Mouse (Mus musculus): Measurements from ENCODE around the gene Casz1. TPM values are rescaled to one million over a fixed set of nuclear protein-coding genes. Genes with fewer than 3 reads are reported as not detected.

Casz1 gene
- total and polyA plus RNA-seq, 2 experiments from 2014 or later, result 2.3 to 6.3 TPM

- Histone ChIP-seq H3K9ac (replicated peaks; ENCODE audit: low read length) (no peak overlapping the region; the same call in 1 of the 2 replicates), H3K36me3 (ENCODE audit: insufficient read depth, low read length) (no peaks in the 10 kb centered on the region), H3K4me2 (ENCODE audit: low read depth, low read length) (peak overlapping the region; percentile 51), H3K4me3 (ENCODE audit: low read length) (peak overlapping the region; percentile 23), H3K4me1 (ENCODE audit: insufficient read depth, low read length) (peaks cover 4% of the 10 kb centered on the region; the same call in 1 of the 2 replicates), H3K27ac (no peak overlapping the region), H3K27me3 (ENCODE audit: insufficient read depth, low read length) (peaks cover 44% of the 10 kb centered on the region), H3K9me3 (ENCODE audit: low read length) (no peaks in the 10 kb centered on the region)
- WGBS, result 2% methylated on average over 27 of the region's 27 CpGs
- peak; percentile 73 for DNase-seq (ENCODE audit: low spot score)
- TF ChIP-seq CTCF (IDR thresholded peaks at IDR 0.05; ENCODE audit: low read depth), result no peak
- ATAC-seq, result peak; percentile 71
Observed at GRCm38 (mm10) chr4:148859906-148860491, 55.8 kb downstream of the Casz1 start.

GRCm38 (mm10) chr4:148860636-148861035 is 56.4 kb downstream of the Casz1 start:
- TF ChIP-seq CTCF (IDR thresholded peaks at IDR 0.05; ENCODE audit: low read depth), result no peak
- Histone ChIP-seq H3K4me1 (ENCODE audit: insufficient read depth, low read length) (peaks cover 4% of the 10 kb centered on the region; the same call in 1 of the 2 replicates), H3K27ac (no peak overlapping the region), H3K36me3 (ENCODE audit: insufficient read depth, low read length) (no peaks in the 10 kb centered on the region), H3K4me3 (ENCODE audit: low read length) (no peak overlapping the region), H3K4me2 (ENCODE audit: low read depth, low read length) (peak overlapping the region; percentile 51), H3K27me3 (ENCODE audit: insufficient read depth, low read length) (peaks cover 42% of the 10 kb centered on the region), H3K9me3 (ENCODE audit: low read length) (no peaks in the 10 kb centered on the region), H3K9ac (replicated peaks; ENCODE audit: low read length) (no peak overlapping the region)
- no peak for ATAC-seq
- DNase-seq (ENCODE audit: low spot score), result peak; percentile 48
- WGBS, result 20% methylated on average over 7 of the region's 7 CpGs

- Histone ChIP-seq H3K4me3 (ENCODE audit: low read length) (no peak overlapping the region), H3K4me2 (ENCODE audit: low read depth, low read length) (no peak overlapping the region), H3K27me3 (ENCODE audit: insufficient read depth, low read length) (peaks cover 7% of the 10 kb centered on the region; the same call in 1 of the 2 replicates), H3K9me3 (ENCODE audit: low read length) (no peaks in the 10 kb centered on the region), H3K27ac (no peak overlapping the region), H3K36me3 (ENCODE audit: insufficient read depth, low read length) (no peaks in the 10 kb centered on the region), H3K9ac (replicated peaks; ENCODE audit: low read length) (no peak overlapping the region), H3K4me1 (ENCODE audit: insufficient read depth, low read length) (no peaks in the 10 kb centered on the region; the same call in 1 of the 2 replicates)
- DNase-seq (ENCODE audit: low spot score), result peak; percentile 53
- ATAC-seq, result peak; percentile 46
- no peak for TF ChIP-seq CTCF (IDR thresholded peaks at IDR 0.05; ENCODE audit: low read depth)
- 7% methylated on average over 12 of the region's 12 CpGs for WGBS
Observed at GRCm38 (mm10) chr4:148866812-148867470, 62.7 kb downstream of the Casz1 start.

GRCm38 (mm10) chr4:148867721-148868397 is 63.6 kb downstream of the Casz1 start:
- ATAC-seq, result peak; percentile 89
- Histone ChIP-seq H3K27me3 (ENCODE audit: insufficient read depth, low read length) (peaks cover 13% of the 10 kb centered on the region; the same call in 1 of the 2 replicates), H3K4me2 (ENCODE audit: low read depth, low read length) (no peak overlapping the region), H3K36me3 (ENCODE audit: insufficient read depth, low read length) (no peaks in the 10 kb centered on the region), H3K4me1 (ENCODE audit: insufficient read depth, low read length) (no peaks in the 10 kb centered on the region; the same call in 1 of the 2 replicates), H3K4me3 (ENCODE audit: low read length) (no peak overlapping the region), H3K27ac (0 out of 2 replicates have a peak overlapping the region, but pooled peaks have one; percentile 8), H3K9ac (replicated peaks; ENCODE audit: low read length) (no peak overlapping the region), H3K9me3 (ENCODE audit: low read length) (no peaks in the 10 kb centered on the region)
- TF ChIP-seq CTCF (IDR thresholded peaks at IDR 0.05; ENCODE audit: low read depth), result no peak
- WGBS, result 27% methylated on average over 11 of the region's 11 CpGs
- DNase-seq (ENCODE audit: low spot score), result peak; percentile 97

- no peak overlapping the region for H3K9ac ChIP-seq (replicated peaks; ENCODE audit: low read length)
- no peak overlapping the region for H3K4me2 ChIP-seq (ENCODE audit: low read depth, low read length)
- H3K4me1 ChIP-seq (ENCODE audit: insufficient read depth, low read length), result no peaks in the 10 kb centered on the region; the same call in 1 of the 2 replicates
- TF ChIP-seq CTCF (IDR thresholded peaks at IDR 0.05; ENCODE audit: low read depth), result no peak
- DNase-seq (ENCODE audit: low spot score) (peak; percentile 74), ATAC-seq (no peak)
- H3K36me3 ChIP-seq (ENCODE audit: insufficient read depth, low read length), result no peaks in the 10 kb centered on the region
- peaks cover 26% of the 10 kb centered on the region; the same call in 1 of the 2 replicates for H3K27me3 ChIP-seq (ENCODE audit: insufficient read depth, low read length)
- H3K27ac ChIP-seq, result no peak overlapping the region
- no peaks in the 10 kb centered on the region for H3K9me3 ChIP-seq (ENCODE audit: low read length)
- no peak overlapping the region for H3K4me3 ChIP-seq (ENCODE audit: low read length)
- WGBS, result 41% methylated on average over 7 of the region's 7 CpGs
Observed at GRCm38 (mm10) chr4:148869566-148869965, 65.3 kb downstream of the Casz1 start.

GRCm38 (mm10) chr4:148870496-148870895 is 66.3 kb downstream of the Casz1 start:
- Histone ChIP-seq H3K36me3 (ENCODE audit: insufficient read depth, low read length) (no peaks in the 10 kb centered on the region), H3K27me3 (ENCODE audit: insufficient read depth, low read length) (peaks cover 30% of the 10 kb centered on the region), H3K4me1 (ENCODE audit: insufficient read depth, low read length) (no peaks in the 10 kb centered on the region; the same call in 1 of the 2 replicates), H3K4me3 (ENCODE audit: low read length) (no peak overlapping the region), H3K9ac (replicated peaks; ENCODE audit: low read length) (no peak overlapping the region), H3K27ac (no peak overlapping the region), H3K9me3 (ENCODE audit: low read length) (no peaks in the 10 kb centered on the region), H3K4me2 (ENCODE audit: low read depth, low read length) (no peak overlapping the region)
- WGBS, result 89% methylated on average over 4 of the region's 4 CpGs
- ATAC-seq, result no peak
- TF ChIP-seq CTCF (IDR thresholded peaks at IDR 0.05; ENCODE audit: low read depth), result no peak
- no peak for DNase-seq (ENCODE audit: low spot score)

Data from hindbrain, postnatal 0 days (tissue).